Mouse (Mus musculus): Measurements from ENCODE around the gene Cacna1c. TPM values are rescaled to one million over a fixed set of nuclear protein-coding genes. Genes with fewer than 3 reads are reported as not detected.

Gene Cacna1c
- polyA plus RNA-seq, 1 experiment from 2014 or later: 4.0 TPM

GRCm38 (mm10) chr6:119008638-119009166, 187.5 kb downstream of the Cacna1c start:
- 53% methylated on average over 7 of the region's 7 CpGs for whole genome bisulfite sequencing
- no peak overlapping the region for H3K27ac ChIP-seq (ENCODE audit: low read depth, low read length)
- no peak overlapping the region for H3K9ac ChIP-seq (ENCODE audit: low read depth, low read length)
- no peak overlapping the region for H3K4me2 ChIP-seq (replicated peaks; ENCODE audit: low read depth, low read length)
- H3K4me1 ChIP-seq (replicated peaks; ENCODE audit: control insufficient read depth, insufficient read depth, low read length): no peaks in the 10 kb centered on the region; the same call in 1 of the 2 replicates
- no peak for ATAC-seq (ENCODE audit: low FRiP score)
- no peaks in the 10 kb centered on the region for H3K9me3 ChIP-seq (ENCODE audit: control insufficient read depth, low read length)
- H3K27me3 ChIP-seq (ENCODE audit: control insufficient read depth, insufficient read depth, low read length): no peaks in the 10 kb centered on the region
- H3K4me3 ChIP-seq (ENCODE audit: low read depth, low read length): no peak overlapping the region
- H3K36me3 ChIP-seq (ENCODE audit: control insufficient read depth, insufficient read depth, low read length): no peaks in the 10 kb centered on the region
- no peak for DNase-seq (ENCODE audit: low spot score)

- WGBS: 90% methylated on average over 5 of the region's 5 CpGs
- no peak overlapping the region for H3K4me3 ChIP-seq (ENCODE audit: low read depth, low read length)
- DNase-seq (ENCODE audit: low spot score) (no peak), ATAC-seq (ENCODE audit: low FRiP score) (no peak)
- no peak overlapping the region for H3K4me2 ChIP-seq (replicated peaks; ENCODE audit: low read depth, low read length)
- no peaks in the 10 kb centered on the region for H3K27me3 ChIP-seq (ENCODE audit: control insufficient read depth, insufficient read depth, low read length)
- H3K4me1 ChIP-seq (replicated peaks; ENCODE audit: control insufficient read depth, insufficient read depth, low read length): no peaks in the 10 kb centered on the region; the same call in 1 of the 2 replicates
- H3K27ac ChIP-seq (ENCODE audit: low read depth, low read length): no peak overlapping the region
- no peaks in the 10 kb centered on the region for H3K9me3 ChIP-seq (ENCODE audit: control insufficient read depth, low read length)
- no peak overlapping the region for H3K9ac ChIP-seq (ENCODE audit: low read depth, low read length)
- H3K36me3 ChIP-seq (ENCODE audit: control insufficient read depth, insufficient read depth, low read length): no peaks in the 10 kb centered on the region
These were observed 191.6 kb downstream of the Cacna1c start for GRCm38 (mm10) chr6:119004596-119004995.

GRCm38 (mm10) chr6:119001442-119001841, 194.8 kb downstream of the Cacna1c start:
- 71% methylated on average over 2 of the region's 2 CpGs for WGBS

GRCm38 (mm10) chr6:119000255-119000654, 196.0 kb downstream of the Cacna1c start:
- H3K9me3 ChIP-seq (ENCODE audit: control insufficient read depth, low read length): no peaks in the 10 kb centered on the region
- no peaks in the 10 kb centered on the region for H3K4me1 ChIP-seq (replicated peaks; ENCODE audit: control insufficient read depth, insufficient read depth, low read length)
- H3K4me3 ChIP-seq (ENCODE audit: low read depth, low read length): no peak overlapping the region
- ATAC-seq (ENCODE audit: low FRiP score) (no peak), DNase-seq (ENCODE audit: low spot score) (no peak)
- H3K4me2 ChIP-seq (replicated peaks; ENCODE audit: low read depth, low read length): no peak overlapping the region
- no peaks in the 10 kb centered on the region for H3K36me3 ChIP-seq (ENCODE audit: control insufficient read depth, insufficient read depth, low read length)
- H3K27ac ChIP-seq (ENCODE audit: low read depth, low read length): no peak overlapping the region
- no peaks in the 10 kb centered on the region for H3K27me3 ChIP-seq (ENCODE audit: control insufficient read depth, insufficient read depth, low read length)
- WGBS: 85% methylated on average over 3 of the region's 3 CpGs
- no peak overlapping the region for H3K9ac ChIP-seq (ENCODE audit: low read depth, low read length)

More at GRCm38 (mm10) chr6:119001442-119001841, 194.8 kb downstream of the Cacna1c start:
- H3K9ac ChIP-seq (ENCODE audit: low read depth, low read length): no peak overlapping the region
- H3K4me1 ChIP-seq (replicated peaks; ENCODE audit: control insufficient read depth, insufficient read depth, low read length): no peaks in the 10 kb centered on the region
- no peaks in the 10 kb centered on the region for H3K9me3 ChIP-seq (ENCODE audit: control insufficient read depth, low read length)
- DNase-seq (ENCODE audit: low spot score) (no peak), ATAC-seq (ENCODE audit: low FRiP score) (no peak)
- H3K4me3 ChIP-seq (ENCODE audit: low read depth, low read length): no peak overlapping the region
- no peak overlapping the region for H3K27ac ChIP-seq (ENCODE audit: low read depth, low read length)
- H3K36me3 ChIP-seq (ENCODE audit: control insufficient read depth, insufficient read depth, low read length): no peaks in the 10 kb centered on the region
- H3K4me2 ChIP-seq (replicated peaks; ENCODE audit: low read depth, low read length): no peak overlapping the region
- H3K27me3 ChIP-seq (ENCODE audit: control insufficient read depth, insufficient read depth, low read length): no peaks in the 10 kb centered on the region

GRCm38 (mm10) chr6:118999329-118999875, 196.8 kb downstream of the Cacna1c start:
- WGBS: 82% methylated on average over 2 of the region's 2 CpGs
- Histone ChIP-seq H3K36me3 (ENCODE audit: control insufficient read depth, insufficient read depth, low read length) (no peaks in the 10 kb centered on the region), H3K27me3 (ENCODE audit: control insufficient read depth, insufficient read depth, low read length) (no peaks in the 10 kb centered on the region), H3K4me3 (ENCODE audit: low read depth, low read length) (no peak overlapping the region), H3K4me2 (replicated peaks; ENCODE audit: low read depth, low read length) (no peak overlapping the region), H3K27ac (ENCODE audit: low read depth, low read length) (no peak overlapping the region), H3K4me1 (replicated peaks; ENCODE audit: control insufficient read depth, insufficient read depth, low read length) (no peaks in the 10 kb centered on the region), H3K9me3 (ENCODE audit: control insufficient read depth, low read length) (no peaks in the 10 kb centered on the region), H3K9ac (ENCODE audit: low read depth, low read length) (no peak overlapping the region)
- DNase-seq (ENCODE audit: low spot score) (no peak), ATAC-seq (ENCODE audit: low FRiP score) (no peak)

- ATAC-seq (ENCODE audit: low FRiP score) (no peak), DNase-seq (ENCODE audit: low spot score) (no peak)
- Histone ChIP-seq H3K36me3 (ENCODE audit: control insufficient read depth, insufficient read depth, low read length) (no peaks in the 10 kb centered on the region), H3K4me2 (replicated peaks; ENCODE audit: low read depth, low read length) (no peak overlapping the region), H3K27me3 (ENCODE audit: control insufficient read depth, insufficient read depth, low read length) (no peaks in the 10 kb centered on the region), H3K4me1 (replicated peaks; ENCODE audit: control insufficient read depth, insufficient read depth, low read length) (no peaks in the 10 kb centered on the region), H3K4me3 (ENCODE audit: low read depth, low read length) (no peak overlapping the region), H3K27ac (ENCODE audit: low read depth, low read length) (no peak overlapping the region), H3K9me3 (ENCODE audit: control insufficient read depth, low read length) (no peaks in the 10 kb centered on the region), H3K9ac (ENCODE audit: low read depth, low read length) (no peak overlapping the region)
- WGBS: 95% methylated on average over 4 of the region's 4 CpGs
These were observed 198.8 kb downstream of the Cacna1c start for GRCm38 (mm10) chr6:118997397-118997796.

GRCm38 (mm10) chr6:118994272-118995061, 201.8 kb downstream of the Cacna1c start:
- no peaks in the 10 kb centered on the region for H3K27me3 ChIP-seq (ENCODE audit: control insufficient read depth, insufficient read depth, low read length)
- H3K4me2 ChIP-seq (replicated peaks; ENCODE audit: low read depth, low read length): no peak overlapping the region
- no peak for DNase-seq (ENCODE audit: low spot score)
- no peak overlapping the region for H3K4me3 ChIP-seq (ENCODE audit: low read depth, low read length)
- no peaks in the 10 kb centered on the region for H3K4me1 ChIP-seq (replicated peaks; ENCODE audit: control insufficient read depth, insufficient read depth, low read length)
- H3K27ac ChIP-seq (ENCODE audit: low read depth, low read length): no peak overlapping the region
- ATAC-seq (ENCODE audit: low FRiP score): no peak
- no peaks in the 10 kb centered on the region for H3K9me3 ChIP-seq (ENCODE audit: control insufficient read depth, low read length)
- no peaks in the 10 kb centered on the region for H3K36me3 ChIP-seq (ENCODE audit: control insufficient read depth, insufficient read depth, low read length)
- WGBS: 91% methylated on average over 9 of the region's 9 CpGs
- no peak overlapping the region for H3K9ac ChIP-seq (ENCODE audit: low read depth, low read length)

GRCm38 (mm10) chr6:118992391-118992790, 203.8 kb downstream of the Cacna1c start:
- Histone ChIP-seq H3K36me3 (ENCODE audit: control insufficient read depth, insufficient read depth, low read length) (no peaks in the 10 kb centered on the region), H3K27ac (ENCODE audit: low read depth, low read length) (no peak overlapping the region), H3K9ac (ENCODE audit: low read depth, low read length) (no peak overlapping the region), H3K27me3 (ENCODE audit: control insufficient read depth, insufficient read depth, low read length) (no peaks in the 10 kb centered on the region), H3K9me3 (ENCODE audit: control insufficient read depth, low read length) (no peaks in the 10 kb centered on the region), H3K4me2 (replicated peaks; ENCODE audit: low read depth, low read length) (no peak overlapping the region), H3K4me1 (replicated peaks; ENCODE audit: control insufficient read depth, insufficient read depth, low read length) (no peaks in the 10 kb centered on the region), H3K4me3 (ENCODE audit: low read depth, low read length) (no peak overlapping the region)
- DNase-seq (ENCODE audit: low spot score) (no peak), ATAC-seq (ENCODE audit: low FRiP score) (no peak)
- WGBS: 80% methylated on average over 6 of the region's 6 CpGs

Measured in hindbrain, embryonic 11.5 days (tissue).